Mouse (Mus musculus) spleen, adult 18-20 months (tissue): Measurements from ENCODE around the gene E030025P04Rik.

Experiments used
- DNase-seq, 2 experiments: peaks; one replicate each; pipeline ENCODE4 v3.0.0; 2022; ENCODE audit warnings: mixed read lengths in 2 of 2

The E030025P04Rik gene

GRCm38 (mm10) chr11:109144236-109144635, at the start of gene E030025P04Rik:
TSS of gene E030025P04Rik (minus strand) at chr11:109144369.
- DNase-seq: no peak

DNA sequence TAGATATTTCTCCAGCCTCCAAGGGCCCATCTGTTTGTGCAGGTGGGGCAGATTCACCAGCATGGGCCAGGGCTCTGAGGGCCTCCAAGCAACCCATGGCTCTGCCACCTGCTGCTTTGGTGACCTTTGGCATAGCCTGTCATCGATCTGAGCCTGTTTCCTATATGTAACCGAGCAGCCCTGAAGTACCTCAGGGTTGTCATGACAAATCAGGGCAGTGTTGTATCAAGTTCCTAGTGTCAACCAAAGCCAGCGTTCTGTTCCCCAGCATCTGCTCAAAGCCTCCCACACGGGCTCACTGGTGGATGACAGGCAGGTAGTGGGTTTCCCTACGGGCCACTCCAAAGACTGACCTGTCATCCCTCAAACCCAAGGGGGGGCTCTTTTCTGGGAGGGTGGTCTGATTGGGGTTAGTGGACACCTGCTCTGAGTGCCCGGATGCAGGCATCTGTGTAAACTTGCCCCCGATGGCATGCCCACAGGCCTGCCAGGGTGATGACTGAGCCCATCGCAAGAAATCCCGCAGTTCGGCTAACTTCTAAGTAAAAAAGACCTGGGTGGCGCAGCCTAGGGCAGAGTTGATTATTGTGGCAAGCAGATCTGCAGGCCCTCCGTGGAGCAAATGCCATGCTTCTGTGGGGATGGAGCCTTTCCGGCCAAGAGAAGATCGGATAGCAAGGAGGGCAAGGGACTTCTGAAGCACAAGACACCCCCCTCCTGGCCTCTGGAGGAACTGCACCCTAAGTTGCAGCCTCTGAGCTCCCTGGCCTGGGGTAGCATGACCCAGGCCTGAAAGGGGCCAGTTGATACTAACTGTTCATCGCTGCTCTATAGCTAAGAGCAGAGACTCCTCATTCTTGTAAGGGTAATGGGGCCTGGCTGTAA, 48.7 kb upstream of the E030025P04Rik start:
- DNase-seq: peak in 1 of 2 experiments; percentile 46

- no peak for DNase-seq
Measured at GRCm38 (mm10) chr11:109188235-109188634, 44.1 kb upstream of the E030025P04Rik start.

DNA sequence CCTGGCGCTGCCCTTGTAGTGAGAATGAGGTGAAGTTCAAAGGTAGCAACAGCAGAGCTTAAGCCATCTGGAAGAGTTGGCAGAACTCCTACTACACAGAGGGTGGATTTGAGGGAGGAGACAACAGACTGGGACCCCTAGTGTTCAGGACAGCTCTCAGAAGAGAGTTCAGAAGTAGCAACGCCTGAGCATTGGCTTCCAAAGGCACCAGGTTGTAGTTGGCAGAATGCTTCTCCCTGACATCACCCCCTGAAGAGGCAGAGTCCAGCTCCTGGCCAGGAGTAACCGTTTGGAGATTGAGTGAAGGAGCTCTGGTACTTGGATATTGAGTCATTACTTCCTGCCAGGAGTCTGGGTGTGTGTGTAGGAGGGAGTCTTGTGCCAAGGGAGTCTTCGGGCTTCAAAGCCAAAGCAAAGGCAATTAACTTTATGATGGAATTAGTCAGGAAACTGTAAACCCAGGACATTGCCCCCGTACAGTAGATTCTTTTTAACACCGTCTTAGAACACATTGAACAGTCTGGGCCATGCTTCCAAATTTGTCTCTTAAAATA, 43.5 kb upstream of the E030025P04Rik start:
- no peak for DNase-seq

DNA sequence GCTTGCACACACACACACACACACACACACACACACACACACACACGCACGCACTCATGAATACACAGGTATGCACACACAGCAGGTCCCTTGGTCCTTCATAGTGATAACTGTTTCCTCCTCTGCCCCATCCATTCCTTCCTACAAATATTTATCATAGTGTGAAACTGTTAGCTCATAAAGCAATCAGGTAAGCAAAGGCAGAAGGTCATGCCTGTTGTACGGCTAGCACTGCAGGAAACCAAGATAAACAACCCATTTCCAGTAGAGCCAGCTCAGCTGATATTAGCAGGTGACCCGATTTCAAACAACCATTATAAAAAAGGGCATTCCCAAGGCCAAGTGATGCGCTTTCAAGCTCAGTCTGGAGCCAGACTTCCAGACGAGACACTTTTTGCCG, 36.9 kb upstream of the E030025P04Rik start:
- DNase-seq: no peak

GRCm38 (mm10) chr11:109180290-109180689, 36.1 kb upstream of the E030025P04Rik start:
- DNase-seq: no peak

DNA sequence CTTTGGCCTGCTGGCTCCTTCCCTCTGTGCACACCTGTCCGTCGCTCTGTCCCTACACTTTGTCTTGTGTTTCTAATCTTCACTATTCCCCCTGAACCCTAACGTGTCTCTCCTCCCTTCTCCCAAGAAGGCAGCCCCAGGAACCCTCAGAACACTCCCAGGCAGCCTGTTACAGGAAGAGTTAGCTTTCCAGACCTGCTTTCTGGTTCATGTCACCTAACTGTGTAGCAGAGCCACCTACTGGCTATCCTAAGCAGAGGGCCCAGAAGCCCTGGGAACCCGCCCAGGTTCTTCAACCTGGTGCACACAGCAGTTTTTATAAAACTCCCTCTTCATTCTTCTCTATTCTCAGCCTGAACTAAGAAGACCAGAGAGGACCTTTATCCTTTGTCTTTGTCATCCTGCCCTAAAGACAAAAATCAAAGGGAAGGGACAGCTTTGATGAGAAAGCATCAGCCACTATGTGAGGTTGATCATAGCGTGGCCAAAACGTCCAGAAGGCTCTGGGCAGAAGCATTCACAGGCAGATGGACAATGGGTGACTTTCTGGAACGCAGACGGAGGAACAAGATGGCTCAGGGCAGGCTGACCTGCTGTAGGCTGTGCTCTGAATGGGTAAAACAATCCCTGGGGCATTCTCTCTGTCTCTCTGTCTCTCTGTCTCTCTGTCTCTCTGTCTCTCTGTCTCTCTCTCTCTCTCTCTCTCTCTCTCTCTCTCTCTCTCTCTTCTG, 34.8 kb upstream of the E030025P04Rik start:
- no peak for DNase-seq

DNA sequence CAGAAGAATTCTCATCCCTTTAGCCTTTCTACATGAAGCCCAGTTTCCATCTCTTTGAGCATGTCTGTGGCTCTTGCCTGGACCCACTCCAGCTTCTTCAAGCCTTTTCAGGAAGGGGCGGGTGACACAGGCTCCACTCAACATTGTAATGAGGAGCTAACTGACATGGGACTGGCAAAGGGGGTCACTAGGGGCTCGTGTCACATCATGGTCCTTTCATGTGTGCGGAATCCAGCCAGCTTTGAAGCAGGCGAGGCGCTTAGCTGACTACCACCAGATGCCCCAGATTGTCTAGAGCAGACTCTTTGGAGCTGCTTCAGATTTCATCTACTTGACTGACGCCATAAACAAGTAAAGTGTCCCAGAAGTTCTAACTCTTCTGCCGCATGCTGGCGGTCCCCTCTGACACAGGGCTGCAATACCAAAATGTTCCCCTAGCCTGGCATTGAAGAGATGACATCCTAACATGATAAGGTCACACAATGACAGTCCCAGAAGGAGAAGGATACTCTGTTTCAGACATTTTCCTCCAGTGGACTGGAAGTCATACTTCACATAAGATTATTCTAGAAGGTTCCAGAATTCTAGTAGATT, 31.3 kb upstream of the E030025P04Rik start:
- DNase-seq: no peak

DNA sequence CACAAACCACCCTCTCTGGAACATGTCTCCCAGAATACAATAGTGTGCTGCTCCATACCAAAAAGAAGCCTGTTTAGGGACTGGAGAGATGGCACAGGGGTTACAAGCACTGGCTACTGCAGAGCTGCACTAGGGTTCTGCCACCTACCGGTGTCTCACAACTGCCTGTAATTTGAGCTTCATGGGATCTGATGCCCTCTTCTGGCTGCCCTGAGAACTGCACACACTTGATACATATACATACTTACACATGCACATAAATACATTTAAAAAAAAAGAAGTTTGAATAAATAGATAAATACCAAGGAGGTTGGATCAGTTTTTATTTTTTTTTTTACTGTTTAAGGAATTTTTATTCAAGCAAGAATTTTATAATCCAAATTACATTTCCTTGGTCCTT, 28.1 kb upstream of the E030025P04Rik start:
- DNase-seq: no peak

DNA sequence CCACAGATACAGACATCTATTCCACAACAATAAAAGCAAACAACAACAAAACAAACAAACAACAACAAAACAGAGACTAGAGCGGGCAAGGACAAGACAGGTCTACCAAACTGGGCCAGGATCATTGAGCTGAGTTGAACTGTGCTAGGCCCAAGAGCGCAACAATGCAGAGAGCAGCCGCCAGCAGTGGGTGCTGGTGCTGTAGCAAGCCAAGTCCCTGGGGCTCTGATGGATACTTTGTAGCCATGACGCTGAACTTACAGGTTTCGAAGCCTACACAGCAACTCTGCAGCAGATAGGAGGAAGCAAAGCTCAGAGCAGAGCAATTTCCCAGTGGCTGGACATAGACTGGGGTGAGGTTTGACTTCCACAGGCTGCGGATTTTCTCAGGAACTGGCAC, 26.6 kb upstream of the E030025P04Rik start:
- no peak for DNase-seq

DNA sequence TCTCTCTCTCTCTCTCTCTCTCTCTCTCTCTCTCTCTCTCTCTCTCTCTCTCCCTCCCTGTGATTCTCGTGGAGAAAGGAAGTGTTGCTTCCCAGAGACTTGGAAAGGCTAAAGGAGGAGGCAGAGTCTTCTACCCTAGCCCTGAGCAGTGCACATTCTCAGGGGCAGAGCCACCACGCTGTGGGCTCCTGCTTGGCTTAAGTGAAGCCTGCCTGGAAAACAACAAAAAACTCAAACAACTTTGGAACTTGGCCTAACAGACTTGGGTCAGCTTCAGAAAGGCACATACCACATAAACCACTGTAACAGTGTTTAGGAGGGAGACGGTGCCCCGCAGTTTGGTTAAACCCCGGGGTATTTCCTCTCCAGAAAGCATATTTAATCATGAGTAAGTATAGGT, 13.5 kb upstream of the E030025P04Rik start:
- DNase-seq: no peak

GRCm38 (mm10) chr11:109144890-109145341, 747 bp upstream of the E030025P04Rik start:
- DNase-seq: no peak

DNA sequence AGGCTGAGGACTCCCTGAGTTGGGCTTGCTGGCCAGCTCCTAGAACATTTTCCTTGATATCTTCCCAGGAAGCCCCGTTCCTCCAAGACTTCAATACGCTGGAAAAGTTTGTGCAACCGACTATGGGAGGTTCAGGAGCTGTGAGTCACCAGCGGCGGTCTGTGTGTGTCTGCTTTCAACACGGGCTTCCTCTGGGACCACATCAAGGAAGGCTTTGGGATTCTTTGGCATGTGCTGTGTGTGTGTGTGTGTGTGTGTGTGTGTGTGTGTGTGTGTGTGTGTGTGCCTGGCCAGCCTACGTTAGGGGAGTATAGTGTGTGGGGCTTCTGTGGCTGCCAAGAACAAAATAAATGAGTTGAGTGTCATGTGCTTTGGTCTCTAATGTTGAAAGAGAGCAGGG, 17.7 kb downstream of the E030025P04Rik start:
- DNase-seq: no peak

- DNase-seq: no peak
Measured at GRCm38 (mm10) chr11:109125451-109125850, 18.7 kb downstream of the E030025P04Rik start.

- no peak for DNase-seq
Measured at GRCm38 (mm10) chr11:109124284-109124683, 19.9 kb downstream of the E030025P04Rik start.

GRCm38 (mm10) chr11:109109826-109110346, 34.3 kb downstream of the E030025P04Rik start:
- no peak for DNase-seq

DNA sequence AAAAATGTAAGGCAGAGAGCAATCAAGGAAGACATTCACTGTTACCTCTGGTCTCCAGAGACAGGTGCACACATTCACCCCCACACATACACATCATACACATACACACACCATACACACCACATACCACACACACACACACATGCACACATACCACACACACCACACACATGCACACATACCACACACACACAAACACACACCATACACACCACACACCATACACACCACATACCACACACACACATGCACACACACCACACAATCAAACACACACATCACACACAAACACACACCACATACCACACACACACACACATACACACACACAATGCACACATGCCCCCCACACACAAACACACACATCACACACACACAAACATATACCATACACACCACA, 35.1 kb downstream of the E030025P04Rik start:
- no peak for DNase-seq

DNA sequence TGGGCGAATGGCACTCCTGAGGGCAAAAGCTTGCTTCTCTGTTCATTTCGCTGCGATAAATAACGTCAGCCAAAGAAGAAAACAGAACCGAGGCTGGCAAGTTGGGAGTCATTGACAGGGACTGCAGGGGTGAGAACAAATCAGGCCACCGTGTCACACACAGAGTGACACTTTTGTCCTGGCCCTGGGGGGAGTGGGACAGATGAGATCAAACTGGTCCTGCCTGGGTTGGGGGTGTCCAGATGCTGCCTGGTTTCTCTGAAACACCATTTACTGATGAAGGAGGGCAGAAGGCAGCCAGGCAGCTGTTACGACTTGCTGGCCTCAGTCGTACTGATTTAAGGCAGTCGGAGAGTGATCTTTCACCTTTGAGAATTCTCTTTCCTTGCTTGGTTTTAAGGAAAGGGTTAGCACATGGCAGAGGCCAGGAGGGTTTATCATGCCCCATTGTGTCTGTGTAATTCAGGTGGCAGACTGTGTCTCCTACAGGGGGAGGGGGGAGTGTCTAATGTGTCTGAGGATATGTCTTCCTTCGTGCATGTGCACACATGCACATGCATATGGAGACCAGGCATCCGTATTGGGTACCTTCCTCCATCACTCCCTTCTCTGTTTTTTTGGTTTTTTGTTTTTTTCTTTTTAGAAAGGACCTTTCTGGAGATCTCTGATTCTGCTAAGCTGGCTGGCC, 36.5 kb downstream of the E030025P04Rik start:
- DNase-seq: no peak

DNA sequence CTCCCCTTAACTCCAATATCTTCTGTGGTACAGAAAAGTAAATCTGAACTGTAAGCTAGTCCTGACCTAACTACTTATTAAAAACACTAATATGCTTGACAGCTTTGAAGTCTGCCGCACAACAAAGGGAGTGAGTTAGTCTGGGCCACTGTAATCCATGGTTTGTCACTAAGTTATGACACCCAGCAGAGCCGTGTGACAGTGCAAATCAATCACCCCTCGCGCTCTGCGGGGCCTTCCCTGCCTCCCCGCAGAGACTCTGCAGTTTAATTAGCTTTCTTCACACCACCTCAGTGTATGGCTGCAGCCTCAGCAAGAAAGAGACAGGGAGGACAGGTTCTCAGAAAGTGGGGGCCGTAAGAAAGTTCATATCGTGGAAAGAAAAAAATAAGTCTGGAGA, 37.4 kb downstream of the E030025P04Rik start:
- DNase-seq: no peak

DNA sequence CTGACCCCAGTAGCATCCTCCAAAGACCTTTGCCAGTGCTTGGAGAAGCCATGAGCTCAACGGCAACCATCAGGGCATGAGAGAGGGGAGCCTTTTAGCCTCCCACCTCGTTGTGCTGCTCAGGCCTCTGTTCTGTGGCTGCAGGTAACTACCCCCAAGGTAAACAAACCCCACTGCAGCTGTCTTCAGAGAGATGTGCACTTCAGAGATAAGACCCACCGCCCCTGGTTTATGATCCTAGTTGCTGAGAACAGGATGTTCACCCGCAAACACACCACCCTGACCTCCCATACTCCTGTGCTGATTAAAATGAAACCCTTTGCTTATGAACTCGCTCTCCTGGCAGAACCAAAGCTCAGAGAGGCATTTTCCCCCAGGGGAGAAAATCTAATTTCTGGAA, 38.0 kb downstream of the E030025P04Rik start:
- DNase-seq: no peak

GRCm38 (mm10) chr11:109103386-109103785, 40.8 kb downstream of the E030025P04Rik start:
- no peak for DNase-seq

DNA sequence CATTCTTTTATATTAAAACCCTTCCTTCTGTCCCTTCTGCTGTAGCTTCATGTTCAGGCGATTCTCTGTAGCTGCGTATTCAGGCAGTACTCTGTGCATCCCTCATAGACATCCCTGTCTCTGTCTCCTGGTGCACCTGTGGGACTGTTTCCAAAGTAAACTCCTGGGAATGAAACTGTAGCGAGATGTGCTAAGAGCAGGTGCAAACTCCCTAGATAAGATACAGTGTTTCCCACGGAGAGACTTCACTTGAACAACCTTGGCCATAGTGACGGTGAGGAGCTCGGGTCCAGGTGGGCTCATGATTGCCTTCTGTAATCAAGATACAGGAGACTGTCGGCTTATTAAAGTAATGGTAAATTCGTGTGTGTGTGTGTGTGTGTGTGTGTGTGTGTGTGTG, 41.5 kb downstream of the E030025P04Rik start:
- no peak for DNase-seq
